Mouse (Mus musculus) heart, embryonic 12.5 days (tissue): ENCODE results near the gene Fhdc1. TPM values are rescaled to one million over a fixed set of nuclear protein-coding genes. Genes with fewer than 3 reads are reported as not detected.

Experiments used
- ATAC-seq: fragments of 200-750 bp; cut with Nextera tagmentation; 2 replicates; pipeline ENCODE4 v1.8.0; 2017; ENCODE audit warnings: moderate TSS enrichment, moderate library complexity; ENCODE audit not compliant: insufficient number of reproducible peaks, low FRiP score
- H3K27ac ChIP-seq: fragments of 300-500 bp; sonication (generic); 2 replicates; pipeline ENCODE4 v1.5.1; 2016; ENCODE audit warnings: mild to moderate bottlenecking, moderate library complexity; ENCODE audit not compliant: poor library complexity, severe bottlenecking
- H3K27me3 ChIP-seq: fragments of 300-500 bp; sonication (generic); replicated peaks from 2 replicates; pipeline ENCODE4 v1.6.1; 2016; ENCODE audit warnings: mild to moderate bottlenecking, moderate library complexity
- H3K36me3 ChIP-seq: fragments of 300-500 bp; sonication (generic); 2 replicates; pipeline ENCODE4 v1.6.1; 2016; ENCODE audit warnings: mild to moderate bottlenecking, moderate library complexity
- H3K4me1 ChIP-seq: fragments of 300-500 bp; sonication (generic); replicated peaks from 2 replicates; pipeline ENCODE4 v1.6.1; 2016; ENCODE audit warnings: mild to moderate bottlenecking
- H3K4me2 ChIP-seq: fragments of 300-500 bp; sonication (generic); 2 replicates; pipeline ENCODE4 v1.6.1; 2016; ENCODE audit warnings: mild to moderate bottlenecking, moderate library complexity
- H3K4me3 ChIP-seq: fragments of 300-500 bp; sonication (generic); 2 replicates; pipeline ENCODE4 v1.5.1; 2016; ENCODE audit warnings: mild to moderate bottlenecking
- H3K9ac ChIP-seq: fragments of 300-500 bp; sonication (generic); 2 replicates; pipeline ENCODE4 v1.6.1; 2016; ENCODE audit warnings: mild to moderate bottlenecking, moderate library complexity
- H3K9me3 ChIP-seq: fragments of 300-500 bp; sonication (generic); replicated peaks from 2 replicates; pipeline ENCODE4 v1.6.1; 2016; ENCODE audit warnings: mild to moderate bottlenecking, moderate library complexity
- WGBS: fragments of 180-500 bp; shearing (Covaris S2); methylation state at CpG from one replicate; pipeline ENCODE4 v1.1.7; 2016; 5-methylcytosine and 5-hydroxymethylcytosine counted together
- polyA plus RNA-seq: library from polyadenylated mRNA; unstranded; fragments of >200 nt; fragmentation: Nextera tagmentation; extraction: Ambion mirVana; gene quantifications from 2 replicates; pipeline ENCODE4 v1.2.1, GENCODE M21; 2016

Gene Fhdc1
- polyA plus RNA-seq: 4.4 TPM in 2 replicates

- Histone ChIP-seq H3K9me3 (no peaks in the 10 kb centered on the region), H3K4me3 (peak within 1 kb of the TSS; percentile 66), H3K27ac (no peak within 1 kb of the TSS), H3K27me3 (peaks cover 62% of the 10 kb centered on the region), H3K9ac (peak within 1 kb of the TSS; percentile 72), H3K4me1 (peaks cover 17% of the 10 kb centered on the region; the same call in 1 of the 2 replicates), H3K4me2 (peak within 1 kb of the TSS; percentile 99), H3K36me3 (no peaks in the 10 kb centered on the region)
- peak; percentile 89 for ATAC-seq
- under 1% methylated on average over 80 of the region's 82 CpGs for WGBS
These were observed at the start of gene Fhdc1 for GRCm38 (mm10) chr3:84480006-84480897. Gene Fhdc1 (minus strand): TSS chr3:84480429.

GRCm38 (mm10) chr3:84529021-84529420 is 48.8 kb upstream of the Fhdc1 start:
- Histone ChIP-seq H3K9ac (no peak overlapping the region), H3K9me3 (no peaks in the 10 kb centered on the region), H3K4me1 (peaks cover 12% of the 10 kb centered on the region), H3K4me3 (no peak overlapping the region), H3K4me2 (no peak overlapping the region), H3K27ac (no peak overlapping the region), H3K27me3 (no peaks in the 10 kb centered on the region), H3K36me3 (peaks cover 24% of the 10 kb centered on the region)
- no peak for ATAC-seq
- 79% methylated on average over 2 of the region's 2 CpGs for WGBS

- Histone ChIP-seq H3K4me1 (peaks cover 12% of the 10 kb centered on the region), H3K9me3 (no peaks in the 10 kb centered on the region), H3K27ac (no peak overlapping the region), H3K9ac (no peak overlapping the region), H3K4me2 (no peak overlapping the region), H3K36me3 (0 out of 2 replicates have a peak, but pooled peaks cover 14% of the 10 kb centered on the region), H3K4me3 (no peak overlapping the region), H3K27me3 (no peaks in the 10 kb centered on the region)
- ATAC-seq: no peak
- WGBS: 68% methylated on average over 1 of the region's 1 CpGs
These were observed 44.7 kb upstream of the Fhdc1 start for GRCm38 (mm10) chr3:84524952-84525351.

- Histone ChIP-seq H3K27ac (no peak overlapping the region), H3K4me3 (no peak overlapping the region), H3K9me3 (no peaks in the 10 kb centered on the region), H3K4me2 (no peak overlapping the region), H3K4me1 (peaks cover 12% of the 10 kb centered on the region), H3K27me3 (no peaks in the 10 kb centered on the region), H3K36me3 (peaks cover 11% of the 10 kb centered on the region), H3K9ac (no peak overlapping the region)
- ATAC-seq: no peak
- WGBS: 97% methylated on average over 3 of the region's 3 CpGs
These were observed 35.9 kb upstream of the Fhdc1 start for GRCm38 (mm10) chr3:84516163-84516562.

- no peak overlapping the region for H3K9ac ChIP-seq
- H3K36me3 ChIP-seq: peaks cover 10% of the 10 kb centered on the region
- H3K27me3 ChIP-seq: no peaks in the 10 kb centered on the region
- H3K4me2 ChIP-seq: no peak overlapping the region
- no peak for ATAC-seq
- H3K4me3 ChIP-seq: no peak overlapping the region
- H3K9me3 ChIP-seq: no peaks in the 10 kb centered on the region
- H3K27ac ChIP-seq: no peak overlapping the region
- H3K4me1 ChIP-seq: peaks cover 12% of the 10 kb centered on the region
- 61% methylated on average over 6 of the region's 6 CpGs for WGBS
These were observed 32.7 kb upstream of the Fhdc1 start for GRCm38 (mm10) chr3:84512774-84513515.

GRCm38 (mm10) chr3:84505193-84505592 is 25.0 kb upstream of the Fhdc1 start:
- Histone ChIP-seq H3K4me1 (peaks cover 13% of the 10 kb centered on the region; the same call in 1 of the 2 replicates), H3K9me3 (no peaks in the 10 kb centered on the region), H3K27me3 (no peaks in the 10 kb centered on the region), H3K4me3 (no peak overlapping the region), H3K27ac (no peak overlapping the region), H3K36me3 (peaks cover 21% of the 10 kb centered on the region), H3K9ac (no peak overlapping the region), H3K4me2 (no peak overlapping the region)
- ATAC-seq: no peak
- 70% methylated on average over 4 of the region's 4 CpGs for WGBS

- no peak overlapping the region for H3K4me2 ChIP-seq
These were observed 24.1 kb upstream of the Fhdc1 start for GRCm38 (mm10) chr3:84504291-84504690.

GRCm38 (mm10) chr3:84502101-84502500 is 21.9 kb upstream of the Fhdc1 start:
- Histone ChIP-seq H3K36me3 (peaks cover 15% of the 10 kb centered on the region), H3K27me3 (no peaks in the 10 kb centered on the region), H3K4me1 (peaks cover 13% of the 10 kb centered on the region), H3K9me3 (no peaks in the 10 kb centered on the region), H3K27ac (no peak overlapping the region), H3K9ac (no peak overlapping the region), H3K4me3 (no peak overlapping the region), H3K4me2 (no peak overlapping the region)
- ATAC-seq: no peak
- WGBS: 78% methylated on average over 2 of the region's 2 CpGs

More at GRCm38 (mm10) chr3:84504291-84504690, 24.1 kb upstream of the Fhdc1 start:
- no peak for ATAC-seq
- Histone ChIP-seq H3K27me3 (no peaks in the 10 kb centered on the region), H3K27ac (no peak overlapping the region), H3K9me3 (no peaks in the 10 kb centered on the region), H3K4me1 (peaks cover 13% of the 10 kb centered on the region; the same call in 1 of the 2 replicates), H3K4me3 (no peak overlapping the region), H3K9ac (no peak overlapping the region), H3K36me3 (peaks cover 19% of the 10 kb centered on the region)
- WGBS: 89% methylated on average over 8 of the region's 8 CpGs

- no peak overlapping the region for H3K4me3 ChIP-seq
- H3K27me3 ChIP-seq: no peaks in the 10 kb centered on the region
- no peak overlapping the region for H3K9ac ChIP-seq
- ATAC-seq: no peak
- H3K4me2 ChIP-seq: no peak overlapping the region
- peaks cover 19% of the 10 kb centered on the region for H3K36me3 ChIP-seq
- H3K9me3 ChIP-seq: no peaks in the 10 kb centered on the region
- 86% methylated on average over 10 of the region's 10 CpGs for WGBS
- H3K4me1 ChIP-seq: peaks cover 13% of the 10 kb centered on the region
- no peak overlapping the region for H3K27ac ChIP-seq
These were observed 20.3 kb upstream of the Fhdc1 start for GRCm38 (mm10) chr3:84500491-84500890.

- Histone ChIP-seq H3K9me3 (no peaks in the 10 kb centered on the region), H3K4me2 (no peak overlapping the region), H3K27me3 (no peaks in the 10 kb centered on the region), H3K36me3 (peaks cover 21% of the 10 kb centered on the region), H3K4me1 (peaks cover 13% of the 10 kb centered on the region), H3K9ac (no peak overlapping the region), H3K4me3 (no peak overlapping the region), H3K27ac (no peak overlapping the region)
- no peak for ATAC-seq
- 84% methylated on average over 11 of the region's 11 CpGs for WGBS
These were observed 17.5 kb upstream of the Fhdc1 start for GRCm38 (mm10) chr3:84497718-84498117.

- ATAC-seq: no peak
- Histone ChIP-seq H3K4me2 (no peak overlapping the region), H3K9me3 (no peaks in the 10 kb centered on the region), H3K9ac (no peak overlapping the region), H3K36me3 (peaks cover 18% of the 10 kb centered on the region), H3K4me1 (peaks cover 6% of the 10 kb centered on the region; the same call in 1 of the 2 replicates), H3K4me3 (no peak overlapping the region), H3K27me3 (no peaks in the 10 kb centered on the region), H3K27ac (no peak overlapping the region)
- 79% methylated on average over 8 of the region's 8 CpGs for WGBS
These were observed 12.4 kb upstream of the Fhdc1 start for GRCm38 (mm10) chr3:84492657-84493056.
